Mouse (Mus musculus) kidney, adult 2 months (tissue): Measurements from ENCODE around the gene Fam57b.

Source experiments
- CTCF ChIP-seq: fragments of 200-500 bp; conservative IDR thresholded peaks from 2 replicates; pipeline ENCODE4 v1.5.1; 2011; ENCODE audit warnings: low read depth, mild to moderate bottlenecking, control low read depth, low read length, moderate library complexity, mixed read lengths; ENCODE audit not compliant: insufficient read depth, insufficient read length
- POLR2A ChIP-seq: fragments of 200-500 bp; IDR thresholded peaks from one replicate; pipeline ENCODE4 v1.6.1; 2011; ENCODE audit warnings: low read depth, low read length, control low read depth

DNA sequence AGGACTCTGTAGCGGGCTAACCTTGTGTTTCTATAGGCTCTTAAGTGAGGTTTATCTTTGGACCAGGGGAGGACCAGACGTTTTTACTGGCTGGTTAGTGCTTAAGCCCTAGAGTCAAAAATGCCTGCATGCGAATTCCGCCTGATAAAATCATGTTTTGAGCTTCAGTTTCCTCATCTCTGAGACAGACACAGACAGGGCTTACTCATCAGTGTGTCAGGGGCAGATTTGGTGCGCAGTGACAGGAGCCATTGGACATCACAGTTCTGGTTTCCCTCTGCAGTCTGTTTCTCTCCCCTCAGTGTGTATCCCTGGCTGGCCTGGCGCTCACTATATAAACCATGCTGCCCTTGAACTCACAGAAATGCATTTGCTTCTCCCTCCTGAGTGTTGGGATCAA, 5.7 kb downstream of the Fam57b start:
- TF ChIP-seq CTCF = no peak
- TF ChIP-seq POLR2A = no peak
